Mouse (Mus musculus) heart, postnatal 10 days (tissue): Measurements from ENCODE around the gene Myb. TPM values are rescaled to one million over a fixed set of nuclear protein-coding genes. Genes with fewer than 3 reads are reported as not detected.
A peak's percentile ranks its signal among the peaks of the same experiment; 100 is the strongest.

ENCODE experiments used
- DNase-seq, 2 experiments: peaks; one replicate each; pipeline ENCODE4 v3.0.0; 2021
- intact Hi-C: fragments of 180-260 bp; cut with DNase I; formaldehyde crosslinking; loops from one replicate; pipeline ENCODE4 v1.15.1; 2025
- total RNA-seq, 2 experiments: library from RNA; stranded (reverse); gene quantifications; 2 replicates each; pipeline ENCODE4 v1.2.3; 2021

The Myb gene
- total RNA-seq, 2 experiments from 2014 or later = 0.50 to 1.2 TPM

DNA sequence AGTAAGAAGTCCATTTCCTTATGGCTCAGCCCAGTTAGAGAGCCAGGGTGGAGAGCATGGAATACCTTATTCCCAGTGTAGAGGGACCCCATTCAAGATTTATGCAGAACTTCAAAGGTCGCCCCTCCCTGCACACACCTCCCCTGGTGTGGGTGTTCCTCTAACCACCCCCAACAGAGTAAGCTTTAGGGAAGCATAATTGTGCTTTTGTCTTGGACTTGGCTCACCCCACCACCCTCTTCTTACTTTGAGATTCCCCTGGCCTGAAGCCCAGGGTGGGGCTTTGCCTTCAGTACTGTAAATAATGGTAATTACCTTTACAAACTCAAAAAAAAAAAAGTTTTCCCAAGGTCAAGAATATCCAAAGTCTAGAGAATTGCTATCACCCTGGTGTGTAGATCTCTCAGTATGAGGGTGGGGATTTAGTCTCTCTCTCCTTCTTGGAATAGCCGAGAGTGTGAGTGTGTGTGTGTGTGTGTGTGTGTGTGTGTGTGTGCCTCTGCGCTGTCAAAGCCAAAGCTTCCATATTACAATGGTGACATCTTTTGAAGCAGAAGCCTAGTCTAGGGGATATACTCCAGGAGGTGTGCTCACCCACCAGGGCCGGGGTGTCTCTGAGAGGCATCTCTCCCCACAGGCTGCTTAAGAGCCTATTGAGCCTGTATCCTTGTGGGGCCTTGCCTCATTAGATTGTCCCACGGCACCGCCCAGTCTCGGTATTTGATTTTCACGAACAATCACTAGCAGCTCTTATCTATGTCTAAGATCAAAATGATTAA is 69.7 kb downstream of the Myb start:
- no peak for DNase-seq
- intact Hi-C loops = no loop called here

DNA sequence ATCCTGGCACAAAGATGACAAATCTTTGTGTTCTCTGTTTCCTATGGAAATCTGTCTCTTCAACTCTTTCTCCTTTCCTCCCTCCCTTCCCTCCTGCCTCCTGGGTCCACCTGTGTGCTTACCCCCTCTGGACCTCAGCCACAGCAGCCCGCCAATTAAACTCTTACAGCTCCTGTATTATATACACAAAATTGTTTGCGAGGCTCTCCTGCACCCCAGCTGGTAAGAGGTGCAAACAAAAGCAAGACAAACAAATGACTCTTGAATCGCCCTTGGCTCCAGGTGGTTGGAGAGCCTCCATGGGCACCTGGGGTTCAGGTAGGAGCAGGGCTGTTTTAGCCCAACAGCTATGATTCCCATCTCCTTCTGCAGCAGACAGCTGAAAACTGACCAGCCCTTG is 71.2 kb downstream of the Myb start:
- no peak for DNase-seq
- intact Hi-C loops = no loop called here

DNA sequence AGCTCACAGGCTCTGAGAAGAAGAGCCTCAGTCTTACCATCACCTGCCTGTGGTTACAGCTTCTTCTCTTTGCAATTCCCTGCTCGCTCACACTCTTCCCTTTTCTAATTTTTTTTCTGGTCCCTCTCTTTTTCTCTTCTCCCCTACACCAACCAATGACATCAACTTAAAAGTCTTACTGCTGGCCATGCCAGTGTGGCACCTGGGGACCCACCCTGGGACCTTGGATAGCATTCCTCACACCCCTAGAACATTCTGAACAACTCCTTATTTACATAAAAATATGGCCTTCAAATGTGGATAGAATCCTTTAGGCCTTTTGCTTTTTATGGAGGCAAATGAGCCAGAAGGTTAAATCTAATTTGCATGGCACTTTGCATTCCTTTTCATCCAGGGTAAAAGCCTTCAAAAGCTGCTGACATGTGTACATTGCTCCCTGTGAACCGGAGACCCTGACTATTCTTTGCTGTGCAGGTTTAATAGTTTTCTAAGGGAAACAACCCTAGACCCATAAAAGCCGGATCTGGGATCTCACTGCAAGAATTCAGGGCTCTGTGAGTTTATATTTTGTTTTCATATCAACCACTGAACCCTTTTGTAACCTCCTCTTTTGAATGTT is 73.1 kb downstream of the Myb start:
- intact Hi-C loops = no loop called here

DNA sequence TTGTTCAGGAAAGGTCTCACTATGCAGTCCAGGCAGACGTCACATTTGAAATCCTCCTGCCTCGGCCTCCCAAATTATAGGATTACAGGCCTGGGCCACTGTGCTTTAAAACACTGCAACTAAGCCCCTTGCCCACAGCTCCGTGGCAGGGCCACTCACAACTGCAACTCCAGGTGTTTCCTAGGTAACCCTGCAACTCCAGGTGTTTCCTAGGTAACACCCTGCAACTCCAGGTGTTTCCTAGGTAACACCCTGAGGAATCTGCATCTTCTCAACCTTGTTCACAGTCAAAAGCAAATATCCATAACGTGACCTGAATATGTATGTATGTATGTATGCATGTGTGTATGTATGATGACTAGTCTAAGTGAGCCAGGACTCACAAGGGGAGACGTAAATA is 75.7 kb downstream of the Myb start:
- DNase-seq = no peak
- intact Hi-C loops = no loop called here

More for the DNA sequence above, 73.1 kb downstream of the Myb start:
- DNase-seq = no peak

DNA sequence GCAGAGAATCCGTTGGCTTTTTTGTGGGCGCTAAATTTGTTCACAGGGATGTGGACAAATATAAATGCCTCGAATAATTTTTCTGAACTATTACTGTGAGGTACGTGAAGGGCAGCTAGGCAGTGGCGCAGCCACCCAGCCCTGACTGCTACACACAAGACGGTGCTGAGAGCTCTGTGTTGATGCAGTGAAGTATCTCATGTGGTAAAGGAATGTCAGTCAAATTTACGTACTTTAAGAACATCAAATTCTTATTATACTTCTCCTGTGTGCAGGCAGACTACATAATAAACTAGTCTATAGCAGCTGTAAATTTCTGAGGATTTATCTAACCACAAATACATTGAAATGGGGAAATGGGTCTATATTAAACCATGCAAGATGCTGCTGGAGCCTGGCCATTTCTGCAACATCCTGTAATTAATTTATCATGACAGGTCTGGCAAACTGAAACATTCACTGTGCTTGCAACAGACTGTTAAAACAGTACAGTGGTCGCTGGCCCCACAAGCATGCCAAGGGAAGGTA is 77.3 kb downstream of the Myb start:
- DNase-seq = no peak
- intact Hi-C loops = no loop called here

DNA sequence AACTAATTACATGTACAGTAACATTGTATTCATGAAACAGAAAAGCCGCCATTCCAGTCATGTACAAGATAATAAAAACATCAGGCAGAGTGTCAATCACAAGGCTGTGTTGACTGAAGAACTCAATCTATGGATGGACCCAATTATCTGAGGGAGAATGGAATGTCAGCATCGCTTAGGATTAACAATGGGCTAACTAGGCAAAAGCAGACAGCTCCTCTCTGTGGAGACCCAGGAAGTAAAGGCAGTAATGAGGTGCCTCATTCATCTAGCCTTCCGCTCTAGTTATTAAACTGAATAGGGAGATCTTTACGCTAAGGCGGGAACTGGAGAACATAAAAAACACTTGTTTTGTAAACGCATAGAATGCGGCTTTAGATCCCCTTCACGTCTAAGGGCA is 78.3 kb downstream of the Myb start:
- intact Hi-C loops = no loop called here
- DNase-seq = no peak

DNA sequence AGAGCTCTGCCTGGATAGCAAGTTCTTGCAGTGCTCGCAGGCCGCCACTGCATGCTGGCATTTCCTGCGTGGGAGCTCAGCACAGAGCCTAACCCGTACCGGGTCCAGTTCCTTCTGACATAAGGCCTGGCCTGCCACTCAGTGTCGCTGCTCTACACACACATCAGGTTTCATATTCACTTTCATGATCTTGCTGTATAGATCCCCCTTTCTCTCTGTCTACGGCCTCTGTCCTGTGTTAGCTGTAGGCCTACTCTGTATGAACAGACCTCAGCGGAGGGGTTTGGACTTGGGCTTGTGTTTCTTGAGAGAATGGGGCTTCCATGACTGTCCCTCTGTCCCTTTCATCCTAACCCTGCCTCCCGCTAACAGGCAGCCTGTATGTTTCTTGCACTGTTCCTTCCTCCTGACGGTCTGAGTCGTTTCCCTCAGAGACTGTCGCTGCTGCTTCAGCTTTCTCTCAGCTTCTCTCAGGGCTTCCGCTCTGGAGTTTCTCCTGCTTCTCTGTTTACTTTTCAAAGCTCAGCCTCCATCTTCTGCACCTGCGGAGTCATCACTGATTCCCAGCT is 83.5 kb downstream of the Myb start:
- intact Hi-C loops = no loop called here
- DNase-seq = peak in 1 of 2 experiments; percentile 13

DNA sequence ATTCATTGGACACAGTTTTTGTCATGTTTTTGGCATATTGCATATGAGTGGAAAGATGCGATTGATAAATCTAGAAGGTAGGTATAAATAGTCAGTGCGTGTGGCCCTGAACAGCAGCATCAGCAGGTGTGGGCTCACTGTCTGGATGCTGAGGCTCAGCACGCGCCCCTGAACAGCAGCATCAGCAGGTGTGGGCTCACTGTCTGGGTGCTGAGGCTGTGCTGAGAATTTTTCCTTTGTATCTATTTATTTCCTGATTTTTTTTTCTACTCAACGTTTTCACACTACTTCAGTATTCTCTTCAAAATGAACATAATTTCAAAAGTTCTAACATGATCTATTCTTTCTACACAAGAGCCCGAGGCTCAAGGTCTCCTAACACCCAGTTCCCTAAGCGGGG is 84.1 kb downstream of the Myb start:
- DNase-seq = no peak
- intact Hi-C loops = no loop called here

DNA sequence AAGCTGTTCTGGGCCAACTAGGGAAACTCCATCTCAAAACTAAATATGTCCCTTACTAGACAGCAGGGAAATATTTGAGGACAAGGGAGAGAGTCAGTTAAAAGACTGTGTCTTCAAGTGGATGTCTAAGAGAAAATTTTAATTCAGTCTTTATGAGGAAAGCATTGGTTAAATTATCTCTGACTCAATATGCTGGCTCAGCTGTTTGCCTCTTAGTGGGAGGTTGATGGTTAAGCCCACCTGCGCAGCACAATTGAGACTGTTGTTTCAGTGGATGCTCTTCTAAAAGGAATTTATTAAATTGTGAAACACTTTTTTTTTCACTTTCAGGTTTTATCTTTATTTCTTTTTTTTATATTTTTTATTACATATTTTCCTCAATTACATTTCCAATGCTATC is 84.6 kb downstream of the Myb start:
- no peak for DNase-seq
- intact Hi-C loops = no loop called here

Other genes with a start within 250 kb of the Myb start
- gene Ahi1, start 208.4 kb downstream of the Myb start, total RNA-seq = 1 to 10 TPM; 2.6 to 3.0 TPM
- 10 to 100 TPM; 56.6 to 60.9 TPM for gene Hbs1l, start 135.0 kb upstream of the Myb start, total RNA-seq
- not detected for gene Aldh8a1, start 216.3 kb upstream of the Myb start, total RNA-seq